Mouse (Mus musculus): Measurements from ENCODE around the gene Brwd1. TPM values are rescaled to one million over a fixed set of nuclear protein-coding genes. Genes with fewer than 3 reads are reported as not detected.
"Not testable (repeated sequence)": the region's sequence is repeated elsewhere in the genome, so short reads cannot be mapped to it uniquely, and the experiment has no call there.

The Brwd1 gene
- polyA plus RNA-seq, 1 experiment from 2014 or later: 240 TPM

GRCm38 (mm10) chr16:96110655-96111345 lies 28.5 kb upstream of the Brwd1 start:
- Histone ChIP-seq H3K27ac (ENCODE audit: low read depth, low read length) (no peak overlapping the region), H3K4me1 (replicated peaks; ENCODE audit: control insufficient read depth, insufficient read depth, low read length) (no peaks in the 10 kb centered on the region), H3K4me3 (ENCODE audit: low read depth, low read length) (no peak overlapping the region), H3K36me3 (ENCODE audit: control insufficient read depth, insufficient read depth, low read length) (no peaks in the 10 kb centered on the region), H3K9ac (ENCODE audit: low read depth, low read length) (no peak overlapping the region), H3K9me3 (ENCODE audit: control insufficient read depth, low read length) (no peaks in the 10 kb centered on the region), H3K4me2 (replicated peaks; ENCODE audit: low read depth, low read length) (no peak overlapping the region), H3K27me3 (ENCODE audit: control insufficient read depth, insufficient read depth, low read length) (no peaks in the 10 kb centered on the region)
- ATAC-seq (ENCODE audit: low FRiP score) (no peak), DNase-seq (ENCODE audit: low spot score) (no peak)
- 94% methylated on average over 5 of the region's 5 CpGs for WGBS

- ATAC-seq (ENCODE audit: low FRiP score) (no peak), DNase-seq (ENCODE audit: low spot score) (no peak)
- Histone ChIP-seq H3K4me3 (ENCODE audit: low read depth, low read length) (no peak overlapping the region), H3K4me2 (replicated peaks; ENCODE audit: low read depth, low read length) (no peak overlapping the region), H3K9ac (ENCODE audit: low read depth, low read length) (no peak overlapping the region), H3K9me3 (ENCODE audit: control insufficient read depth, low read length) (no peaks in the 10 kb centered on the region), H3K4me1 (replicated peaks; ENCODE audit: control insufficient read depth, insufficient read depth, low read length) (no peaks in the 10 kb centered on the region), H3K27me3 (ENCODE audit: control insufficient read depth, insufficient read depth, low read length) (no peaks in the 10 kb centered on the region), H3K27ac (ENCODE audit: low read depth, low read length) (no peak overlapping the region), H3K36me3 (ENCODE audit: control insufficient read depth, insufficient read depth, low read length) (no peaks in the 10 kb centered on the region)
- WGBS: 70% methylated on average over 4 of the region's 4 CpGs
Observed at GRCm38 (mm10) chr16:96109673-96110072, 27.3 kb upstream of the Brwd1 start.

- Histone ChIP-seq H3K27ac (ENCODE audit: low read depth, low read length) (no peak overlapping the region), H3K4me3 (ENCODE audit: low read depth, low read length) (no peak overlapping the region), H3K4me2 (replicated peaks; ENCODE audit: low read depth, low read length) (no peak overlapping the region), H3K36me3 (ENCODE audit: control insufficient read depth, insufficient read depth, low read length) (no peaks in the 10 kb centered on the region), H3K4me1 (replicated peaks; ENCODE audit: control insufficient read depth, insufficient read depth, low read length) (no peaks in the 10 kb centered on the region), H3K9me3 (ENCODE audit: control insufficient read depth, low read length) (no peaks in the 10 kb centered on the region), H3K9ac (ENCODE audit: low read depth, low read length) (no peak overlapping the region), H3K27me3 (ENCODE audit: control insufficient read depth, insufficient read depth, low read length) (no peaks in the 10 kb centered on the region)
- ATAC-seq (ENCODE audit: low FRiP score): no peak
- WGBS: 39% methylated on average over 2 of the region's 2 CpGs
- no peak for DNase-seq (ENCODE audit: low spot score)
Observed at GRCm38 (mm10) chr16:96103036-96103435, 20.7 kb upstream of the Brwd1 start.

- H3K36me3 ChIP-seq (ENCODE audit: control insufficient read depth, insufficient read depth, low read length); H3K4me1 ChIP-seq (replicated peaks; ENCODE audit: control insufficient read depth, insufficient read depth, low read length); H3K27me3 ChIP-seq (ENCODE audit: control insufficient read depth, insufficient read depth, low read length); H3K9me3 ChIP-seq (ENCODE audit: control insufficient read depth, low read length); H3K4me2 ChIP-seq (replicated peaks; ENCODE audit: low read depth, low read length); H3K4me3 ChIP-seq (ENCODE audit: low read depth, low read length); H3K9ac ChIP-seq (ENCODE audit: low read depth, low read length); H3K27ac ChIP-seq (ENCODE audit: low read depth, low read length); ATAC-seq (ENCODE audit: low FRiP score); DNase-seq (ENCODE audit: low spot score): not testable (repeated sequence)
Observed at GRCm38 (mm10) chr16:96097811-96098210, 15.5 kb upstream of the Brwd1 start.

- no peak overlapping the region for H3K4me2 ChIP-seq (replicated peaks; ENCODE audit: low read depth, low read length)
- H3K36me3 ChIP-seq (ENCODE audit: control insufficient read depth, insufficient read depth, low read length): no peaks in the 10 kb centered on the region
- ATAC-seq (ENCODE audit: low FRiP score): no peak
- no peaks in the 10 kb centered on the region for H3K4me1 ChIP-seq (replicated peaks; ENCODE audit: control insufficient read depth, insufficient read depth, low read length)
- H3K9me3 ChIP-seq (ENCODE audit: control insufficient read depth, low read length): no peaks in the 10 kb centered on the region
- H3K27ac ChIP-seq (ENCODE audit: low read depth, low read length): no peak overlapping the region
- WGBS: 88% methylated on average over 5 of the region's 5 CpGs
- H3K27me3 ChIP-seq (ENCODE audit: control insufficient read depth, insufficient read depth, low read length): no peaks in the 10 kb centered on the region
- DNase-seq (ENCODE audit: low spot score): no peak
- H3K9ac ChIP-seq (ENCODE audit: low read depth, low read length): no peak overlapping the region
- no peak overlapping the region for H3K4me3 ChIP-seq (ENCODE audit: low read depth, low read length)
Observed at GRCm38 (mm10) chr16:96095966-96096365, 13.6 kb upstream of the Brwd1 start.

GRCm38 (mm10) chr16:96091515-96092504 lies 9.5 kb upstream of the Brwd1 start:
- Histone ChIP-seq H3K36me3 (ENCODE audit: control insufficient read depth, insufficient read depth, low read length) (no peaks in the 10 kb centered on the region), H3K4me2 (replicated peaks; ENCODE audit: low read depth, low read length) (no peak overlapping the region), H3K27me3 (ENCODE audit: control insufficient read depth, insufficient read depth, low read length) (no peaks in the 10 kb centered on the region), H3K27ac (ENCODE audit: low read depth, low read length) (no peak overlapping the region), H3K9ac (ENCODE audit: low read depth, low read length) (no peak overlapping the region), H3K4me3 (ENCODE audit: low read depth, low read length) (no peak overlapping the region), H3K9me3 (ENCODE audit: control insufficient read depth, low read length) (no peaks in the 10 kb centered on the region), H3K4me1 (replicated peaks; ENCODE audit: control insufficient read depth, insufficient read depth, low read length) (no peaks in the 10 kb centered on the region)
- DNase-seq (ENCODE audit: low spot score): no peak
- 65% methylated on average over 9 of the region's 9 CpGs for WGBS
- ATAC-seq (ENCODE audit: low FRiP score): no peak

DNA sequence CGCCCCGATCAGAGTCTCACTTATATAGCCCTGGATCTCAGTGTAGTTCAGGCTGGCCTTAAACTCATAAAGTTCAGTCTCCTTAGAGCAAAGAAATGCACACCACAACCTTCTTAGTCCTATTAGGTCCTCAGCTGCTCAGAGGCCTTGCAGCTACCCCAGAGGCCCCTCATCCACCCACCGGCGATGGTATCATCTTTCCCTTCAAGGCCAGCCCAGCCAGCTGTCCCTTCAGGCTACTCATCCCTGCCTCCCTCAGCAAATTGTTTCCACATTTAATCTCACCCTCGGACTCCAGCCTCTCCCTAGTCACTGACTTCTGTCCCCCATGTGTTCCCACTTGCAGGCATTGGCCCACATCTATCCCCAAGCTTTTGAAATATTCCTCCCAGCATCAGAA lies 5.8 kb upstream of the Brwd1 start:
- no peak for DNase-seq (ENCODE audit: low spot score)
- no peak overlapping the region for H3K4me2 ChIP-seq (replicated peaks; ENCODE audit: low read depth, low read length)

DNA sequence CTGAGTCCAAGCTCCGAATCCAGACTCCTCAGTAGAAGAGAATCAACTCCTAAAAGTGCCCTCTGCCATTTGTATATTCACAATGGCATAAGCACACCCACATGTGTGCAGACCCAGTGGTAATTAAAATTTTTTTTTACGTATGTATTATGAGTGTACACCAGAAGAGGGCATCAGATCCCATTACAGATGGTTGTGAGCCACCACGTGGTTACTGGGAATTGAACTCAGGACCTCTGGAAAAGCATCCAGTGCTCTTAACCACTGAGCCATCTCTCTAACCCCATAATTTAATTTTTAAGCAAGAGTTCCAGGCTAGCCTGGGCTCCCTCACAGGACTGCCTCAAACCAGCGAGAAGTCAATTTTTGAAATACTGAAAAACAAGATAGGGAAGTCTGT lies 5.1 kb upstream of the Brwd1 start:
- no peak overlapping the region for H3K4me2 ChIP-seq (replicated peaks; ENCODE audit: low read depth, low read length)
- H3K27me3 ChIP-seq (ENCODE audit: control insufficient read depth, insufficient read depth, low read length): no peaks in the 10 kb centered on the region
- DNase-seq (ENCODE audit: low spot score) (no peak), ATAC-seq (ENCODE audit: low FRiP score) (no peak)
- H3K4me3 ChIP-seq (ENCODE audit: low read depth, low read length): no peak overlapping the region
- H3K36me3 ChIP-seq (ENCODE audit: control insufficient read depth, insufficient read depth, low read length): no peaks in the 10 kb centered on the region
- 74% methylated on average over 4 of the region's 4 CpGs for WGBS
- H3K27ac ChIP-seq (ENCODE audit: low read depth, low read length): no peak overlapping the region
- H3K9me3 ChIP-seq (ENCODE audit: control insufficient read depth, low read length): no peaks in the 10 kb centered on the region
- no peaks in the 10 kb centered on the region for H3K4me1 ChIP-seq (replicated peaks; ENCODE audit: control insufficient read depth, insufficient read depth, low read length)
- no peak overlapping the region for H3K9ac ChIP-seq (ENCODE audit: low read depth, low read length)

More for the DNA sequence above, 5.8 kb upstream of the Brwd1 start:
- H3K36me3 ChIP-seq (ENCODE audit: control insufficient read depth, insufficient read depth, low read length): no peaks in the 10 kb centered on the region
- H3K27ac ChIP-seq (ENCODE audit: low read depth, low read length): no peak overlapping the region
- no peaks in the 10 kb centered on the region for H3K9me3 ChIP-seq (ENCODE audit: control insufficient read depth, low read length)
- 68% methylated on average over 5 of the region's 5 CpGs for WGBS
- H3K9ac ChIP-seq (ENCODE audit: low read depth, low read length): no peak overlapping the region
- no peak for ATAC-seq (ENCODE audit: low FRiP score)
- H3K4me3 ChIP-seq (ENCODE audit: low read depth, low read length): no peak overlapping the region
- H3K4me1 ChIP-seq (replicated peaks; ENCODE audit: control insufficient read depth, insufficient read depth, low read length): no peaks in the 10 kb centered on the region
- no peaks in the 10 kb centered on the region for H3K27me3 ChIP-seq (ENCODE audit: control insufficient read depth, insufficient read depth, low read length)

Data from hindbrain, embryonic 11.5 days (tissue).